Mouse (Mus musculus) brown adipose tissue, adult 24 weeks (tissue): ENCODE data around the gene Vps26b. TPM values are rescaled to one million over a fixed set of nuclear protein-coding genes. Genes with fewer than 3 reads are reported as not detected.

Experiments
- H3K27ac ChIP-seq: fragments of 200-500 bp; replicated peaks from 2 replicates; pipeline ENCODE4 v1.5.1; 2012; ENCODE audit warnings: low read depth, mild to moderate bottlenecking, low read length
- H3K4me1 ChIP-seq: fragments of 200-500 bp; 2 replicates; pipeline ENCODE4 v1.6.1; 2012; ENCODE audit warnings: low read length, mixed read lengths; ENCODE audit not compliant: control insufficient read depth, insufficient read depth, insufficient read length
- H3K4me3 ChIP-seq: fragments of 200-500 bp; 2 replicates; pipeline ENCODE4 v1.5.1; 2012; ENCODE audit warnings: low read depth, mild to moderate bottlenecking, low read length, moderate library complexity; ENCODE audit not compliant: insufficient read depth
- polyA plus RNA-seq: library from polyadenylated mRNA; stranded (reverse); fragments of >200 nt; gene quantifications from 2 replicates; pipeline ENCODE4 v1.2.4, GENCODE M21; 2012; ENCODE audit not compliant: missing spikeins, insufficient read depth, insufficient read length

Vps26b gene
- polyA plus RNA-seq, 1 experiment, result 16.4 TPM

- no peak overlapping the region for H3K4me3 ChIP-seq
- H3K4me1 ChIP-seq, result no peaks in the 10 kb centered on the region
- no peak overlapping the region for H3K27ac ChIP-seq
Observed at GRCm38 (mm10) chr9:27005933-27006332, 23.9 kb downstream of the Vps26b start.

GRCm38 (mm10) chr9:27005231-27005630 lies 24.6 kb downstream of the Vps26b start:
- Histone ChIP-seq H3K4me3 (no peak overlapping the region), H3K4me1 (no peaks in the 10 kb centered on the region; the same call in 1 of the 2 replicates), H3K27ac (no peak overlapping the region)

GRCm38 (mm10) chr9:26999461-27000395 lies 30.1 kb downstream of the Vps26b start, which contains the start of the genes Acad8 and Thyn1:
Gene Acad8 (minus strand): TSS chr9:26999566.
Gene Thyn1 (plus strand): TSS chr9:26999710.
- peak within 1 kb of the TSS; percentile 72 for H3K27ac ChIP-seq
- peaks cover 7% of the 10 kb centered on the region; the same call in 1 of the 2 replicates for H3K4me1 ChIP-seq

GRCm38 (mm10) chr9:26998669-26999460 lies 31.0 kb downstream of the Vps26b start:
- Histone ChIP-seq H3K4me3 (peak overlapping the region; percentile 80), H3K27ac (peak overlapping the region; percentile 72), H3K4me1 (peaks cover 8% of the 10 kb centered on the region; the same call in 1 of the 2 replicates)

More at GRCm38 (mm10) chr9:26999461-27000395, 30.1 kb downstream of the Vps26b start, which contains the start of the genes Acad8 and Thyn1:
- peak within 1 kb of the TSS; percentile 80 for H3K4me3 ChIP-seq

GRCm38 (mm10) chr9:26997501-26997900 lies 32.4 kb downstream of the Vps26b start:
- Histone ChIP-seq H3K27ac (no peak overlapping the region), H3K4me1 (peaks cover 9% of the 10 kb centered on the region; the same call in 1 of the 2 replicates), H3K4me3 (no peak overlapping the region)

- Histone ChIP-seq H3K4me3 (no peak overlapping the region), H3K27ac (no peak overlapping the region), H3K4me1 (peaks cover 9% of the 10 kb centered on the region; the same call in 1 of the 2 replicates)
Observed at GRCm38 (mm10) chr9:26997062-26997461, 32.8 kb downstream of the Vps26b start.

GRCm38 (mm10) chr9:26993900-26994299 lies 36.0 kb downstream of the Vps26b start:
- H3K4me1 ChIP-seq, result peaks cover 9% of the 10 kb centered on the region; the same call in 1 of the 2 replicates
- H3K4me3 ChIP-seq, result no peak overlapping the region

GRCm38 (mm10) chr9:26993118-26993517 lies 36.7 kb downstream of the Vps26b start:
- no peak overlapping the region for H3K27ac ChIP-seq

More at GRCm38 (mm10) chr9:26993900-26994299, 36.0 kb downstream of the Vps26b start:
- H3K27ac ChIP-seq, result no peak overlapping the region

GRCm38 (mm10) chr9:26990181-26990580 lies 39.7 kb downstream of the Vps26b start:
- Histone ChIP-seq H3K4me1 (peaks cover 2% of the 10 kb centered on the region; the same call in 1 of the 2 replicates), H3K27ac (no peak overlapping the region), H3K4me3 (no peak overlapping the region)

More at GRCm38 (mm10) chr9:26993118-26993517, 36.7 kb downstream of the Vps26b start:
- Histone ChIP-seq H3K4me3 (no peak overlapping the region), H3K4me1 (peaks cover 7% of the 10 kb centered on the region; the same call in 1 of the 2 replicates)

- Histone ChIP-seq H3K27ac (no peak overlapping the region), H3K4me3 (no peak overlapping the region)
Observed at GRCm38 (mm10) chr9:26985668-26986277, 44.1 kb downstream of the Vps26b start.

GRCm38 (mm10) chr9:26985090-26985613 lies 44.7 kb downstream of the Vps26b start:
- no peaks in the 10 kb centered on the region for H3K4me1 ChIP-seq
- no peak overlapping the region for H3K4me3 ChIP-seq
- H3K27ac ChIP-seq, result no peak overlapping the region

More at GRCm38 (mm10) chr9:26985668-26986277, 44.1 kb downstream of the Vps26b start:
- H3K4me1 ChIP-seq, result no peaks in the 10 kb centered on the region

GRCm38 (mm10) chr9:26978776-26979175 lies 51.1 kb downstream of the Vps26b start:
- H3K4me3 ChIP-seq, result no peak overlapping the region
- no peaks in the 10 kb centered on the region for H3K4me1 ChIP-seq
- no peak overlapping the region for H3K27ac ChIP-seq

GRCm38 (mm10) chr9:26977754-26978153 lies 52.1 kb downstream of the Vps26b start:
- Histone ChIP-seq H3K4me3 (no peak overlapping the region), H3K27ac (no peak overlapping the region), H3K4me1 (no peaks in the 10 kb centered on the region)
